Mouse (Mus musculus): Measurements from ENCODE around the gene Ubald2. TPM values are rescaled to one million over a fixed set of nuclear protein-coding genes. Genes with fewer than 3 reads are reported as not detected.

Ubald2 gene
- polyA plus RNA-seq, 1 experiment from 2014 or later = 29.8 TPM

DNA sequence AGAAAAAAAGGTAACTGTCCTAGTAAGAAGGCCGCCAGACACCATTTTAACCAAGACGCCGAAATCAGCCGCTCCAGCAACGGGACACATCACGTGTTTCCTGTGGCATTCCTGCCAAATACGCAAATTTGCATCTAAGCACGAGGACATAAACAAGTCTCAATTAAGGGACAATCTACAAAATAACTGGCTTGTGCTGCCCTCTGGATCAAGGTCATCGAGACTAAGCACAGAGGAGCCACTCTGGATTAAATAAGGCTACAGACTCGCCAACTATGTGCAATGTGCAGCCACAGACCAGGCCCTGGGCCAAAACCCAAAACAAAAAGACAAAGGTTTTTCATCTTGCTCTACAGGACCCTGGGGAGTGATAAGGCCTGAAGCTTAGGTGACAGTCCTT lies 42.1 kb downstream of the Ubald2 start:
- 89% methylated on average over 10 of the region's 10 CpGs for WGBS (ENCODE audit: insufficient replicate concordance)

DNA sequence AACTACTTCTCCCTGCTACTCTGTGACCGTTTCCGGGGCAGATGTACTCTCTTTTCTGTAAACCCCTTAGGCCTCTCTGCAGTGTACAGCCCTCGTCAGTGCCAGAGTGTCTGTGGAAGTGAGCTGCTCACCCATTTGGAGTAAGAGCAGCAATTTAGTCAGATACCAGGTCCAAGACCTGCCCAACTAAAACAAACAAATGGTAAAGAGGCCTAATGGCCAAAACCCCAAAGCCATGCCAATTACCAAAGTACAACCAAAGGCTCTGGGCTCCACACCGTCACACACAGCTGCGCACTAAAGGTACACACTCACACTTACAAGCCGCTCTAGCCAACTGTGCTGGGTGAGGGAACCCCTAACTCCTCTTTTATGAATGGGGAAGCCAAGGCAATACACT lies 42.8 kb downstream of the Ubald2 start:
- no peak for TF ChIP-seq CTCF (IDR thresholded peaks at IDR 0.05; ENCODE audit: low read depth)
- no peak for TF ChIP-seq EP300 (IDR thresholded peaks at IDR 0.05; ENCODE audit: low read depth)

More for the DNA sequence above, 42.1 kb downstream of the Ubald2 start:
- Histone ChIP-seq H3K4me2 (ENCODE audit: low read depth, low read length) (no peak overlapping the region), H3K36me3 (replicated peaks; ENCODE audit: insufficient read depth, low read length) (peaks cover 73% of the 10 kb centered on the region), H3K27me3 (ENCODE audit: insufficient read depth, low read length) (no peaks in the 10 kb centered on the region), H3K4me3 (ENCODE audit: low read depth, low read length) (no peak overlapping the region), H3K4me1 (ENCODE audit: insufficient read depth) (no peaks in the 10 kb centered on the region), H3K27ac (ENCODE audit: low read depth) (no peak overlapping the region), H3K9ac (replicated peaks) (no peak overlapping the region), H3K9me3 (ENCODE audit: low read length) (no peaks in the 10 kb centered on the region)
- no peak for TF ChIP-seq EP300 (IDR thresholded peaks at IDR 0.05; ENCODE audit: low read depth)
- no peak for TF ChIP-seq CTCF (IDR thresholded peaks at IDR 0.05; ENCODE audit: low read depth)
- no peak for DNase-seq
- ATAC-seq = no peak

DNA sequence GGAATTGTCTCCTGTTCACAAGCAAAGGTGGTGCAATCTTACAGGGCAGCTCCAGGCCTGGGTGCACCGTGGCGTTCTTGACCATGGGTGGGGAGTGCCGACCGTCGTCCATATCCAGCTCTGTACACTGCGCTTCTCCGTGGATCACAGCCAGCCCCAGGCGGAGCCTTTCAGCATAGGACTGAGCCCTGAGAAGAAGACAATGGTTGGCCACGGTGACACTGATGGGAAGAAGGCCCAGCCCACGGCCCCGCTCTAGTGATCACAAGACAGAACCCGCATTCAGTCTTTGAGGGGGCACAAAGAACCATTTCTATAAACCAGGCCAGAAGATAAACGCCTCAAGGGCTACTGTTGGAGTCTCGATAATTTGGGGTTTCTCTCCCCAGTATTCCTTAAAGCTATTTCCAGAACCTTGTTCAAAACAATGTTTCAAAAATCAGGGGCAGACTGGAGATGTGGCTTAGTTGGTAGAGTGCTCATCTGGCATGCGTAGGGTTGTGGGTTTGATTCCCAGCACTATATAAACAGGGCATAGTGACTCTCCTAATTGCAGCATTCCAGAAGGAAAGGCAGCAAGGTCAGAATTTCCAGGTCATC lies 43.4 kb downstream of the Ubald2 start:
- TF ChIP-seq EP300 (IDR thresholded peaks at IDR 0.05; ENCODE audit: low read depth) = no peak
- TF ChIP-seq CTCF (IDR thresholded peaks at IDR 0.05; ENCODE audit: low read depth) = no peak
- no peak overlapping the region for H3K9ac ChIP-seq (replicated peaks)
- H3K9me3 ChIP-seq (ENCODE audit: low read length) = no peaks in the 10 kb centered on the region
- H3K27me3 ChIP-seq (ENCODE audit: insufficient read depth, low read length) = no peaks in the 10 kb centered on the region
- no peaks in the 10 kb centered on the region for H3K4me1 ChIP-seq (ENCODE audit: insufficient read depth)
- no peak overlapping the region for H3K27ac ChIP-seq (ENCODE audit: low read depth)
- H3K36me3 ChIP-seq (replicated peaks; ENCODE audit: insufficient read depth, low read length) = peaks cover 73% of the 10 kb centered on the region
- ATAC-seq (no peak), DNase-seq (no peak)
- no peak overlapping the region for H3K4me3 ChIP-seq (ENCODE audit: low read depth, low read length)
- 88% methylated on average over 15 of the region's 15 CpGs for WGBS (ENCODE audit: insufficient replicate concordance)
- no peak overlapping the region for H3K4me2 ChIP-seq (ENCODE audit: low read depth, low read length)

More for the DNA sequence above, 42.8 kb downstream of the Ubald2 start:
- no peak overlapping the region for H3K9ac ChIP-seq (replicated peaks)
- no peak overlapping the region for H3K4me3 ChIP-seq (ENCODE audit: low read depth, low read length)
- no peak overlapping the region for H3K4me2 ChIP-seq (ENCODE audit: low read depth, low read length)
- WGBS (ENCODE audit: insufficient replicate concordance) = 87% methylated on average over 6 of the region's 6 CpGs
- no peaks in the 10 kb centered on the region for H3K9me3 ChIP-seq (ENCODE audit: low read length)
- no peaks in the 10 kb centered on the region for H3K4me1 ChIP-seq (ENCODE audit: insufficient read depth)
- DNase-seq = no peak
- H3K27me3 ChIP-seq (ENCODE audit: insufficient read depth, low read length) = no peaks in the 10 kb centered on the region
- no peak for ATAC-seq
- peaks cover 73% of the 10 kb centered on the region for H3K36me3 ChIP-seq (replicated peaks; ENCODE audit: insufficient read depth, low read length)
- no peak overlapping the region for H3K27ac ChIP-seq (ENCODE audit: low read depth)

DNA sequence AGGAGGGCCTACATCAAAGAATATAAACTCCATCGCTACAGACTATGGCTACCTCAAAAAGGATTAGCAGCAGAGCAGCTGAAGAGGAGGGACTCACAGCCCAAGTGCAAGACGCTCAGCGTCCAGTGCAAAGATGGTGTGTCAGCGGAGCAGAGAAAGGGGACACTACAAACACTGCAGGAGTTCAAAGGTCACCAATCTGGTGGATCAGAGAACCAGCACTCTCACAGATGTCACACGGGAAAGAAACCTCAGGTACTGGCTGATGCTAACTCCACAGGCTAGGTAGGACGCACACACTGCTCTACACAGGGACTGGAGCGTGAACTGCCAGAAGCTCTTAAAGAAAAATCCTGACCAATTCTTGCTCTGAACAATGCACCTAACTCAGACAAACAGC lies 45.1 kb downstream of the Ubald2 start:
- Histone ChIP-seq H3K9ac (replicated peaks) (no peak overlapping the region), H3K9me3 (ENCODE audit: low read length) (no peaks in the 10 kb centered on the region), H3K27me3 (ENCODE audit: insufficient read depth, low read length) (no peaks in the 10 kb centered on the region), H3K4me3 (ENCODE audit: low read depth, low read length) (no peak overlapping the region), H3K36me3 (replicated peaks; ENCODE audit: insufficient read depth, low read length) (peaks cover 71% of the 10 kb centered on the region), H3K4me1 (ENCODE audit: insufficient read depth) (no peaks in the 10 kb centered on the region), H3K27ac (ENCODE audit: low read depth) (no peak overlapping the region), H3K4me2 (ENCODE audit: low read depth, low read length) (no peak overlapping the region)
- no peak for DNase-seq
- TF ChIP-seq EP300 (IDR thresholded peaks at IDR 0.05; ENCODE audit: low read depth) (no peak), CTCF (IDR thresholded peaks at IDR 0.05; ENCODE audit: low read depth) (no peak)
- ATAC-seq = no peak
- WGBS (ENCODE audit: insufficient replicate concordance) = 80% methylated on average over 7 of the region's 7 CpGs

DNA sequence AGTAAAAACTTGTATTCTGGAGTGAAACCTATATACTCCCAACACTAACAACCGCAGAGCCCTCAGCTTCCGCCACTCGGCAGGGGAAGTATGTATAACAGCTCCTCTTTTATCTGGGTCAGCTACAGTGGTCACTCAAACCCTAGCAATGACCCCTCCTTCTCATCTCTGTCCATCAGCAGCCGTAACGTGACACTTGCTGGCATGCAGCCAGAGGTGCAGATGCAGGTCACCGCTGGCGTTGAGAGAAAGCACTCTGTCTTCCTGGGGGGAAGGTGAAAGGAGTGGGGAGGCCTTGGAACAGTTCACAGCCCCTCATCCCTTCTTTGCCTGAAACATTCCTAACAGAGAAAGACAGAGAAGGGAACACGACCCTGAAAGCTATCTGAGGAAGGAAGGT lies 45.9 kb downstream of the Ubald2 start:
- TF ChIP-seq CTCF (IDR thresholded peaks at IDR 0.05; ENCODE audit: low read depth) (no peak), EP300 (IDR thresholded peaks at IDR 0.05; ENCODE audit: low read depth) (no peak)
- 68% methylated on average over 8 of the region's 8 CpGs for WGBS (ENCODE audit: insufficient replicate concordance)

DNA sequence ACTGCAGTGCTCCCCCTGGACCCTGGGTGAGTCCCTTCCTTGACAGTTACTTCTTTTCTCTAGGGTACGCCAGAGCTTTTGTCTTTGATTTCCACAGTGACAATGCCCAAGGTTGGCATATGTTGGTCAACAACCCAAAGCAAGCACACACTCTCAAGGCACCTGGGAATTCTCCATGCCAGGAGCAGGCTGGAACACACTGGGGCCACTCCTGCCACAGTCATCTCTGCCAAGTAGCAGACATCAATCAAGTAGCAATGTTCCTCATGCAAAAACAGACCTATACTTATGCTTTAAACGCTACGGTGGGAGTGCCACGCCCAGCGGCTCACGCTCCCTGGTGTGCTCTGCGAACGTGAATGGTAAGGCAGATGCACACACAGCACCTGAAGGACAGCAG lies 47.1 kb downstream of the Ubald2 start:
- 87% methylated on average over 8 of the region's 8 CpGs for WGBS (ENCODE audit: insufficient replicate concordance)
- ATAC-seq (no peak), DNase-seq (no peak)

More for the DNA sequence above, 45.9 kb downstream of the Ubald2 start:
- H3K27ac ChIP-seq (ENCODE audit: low read depth) = no peak overlapping the region
- H3K36me3 ChIP-seq (replicated peaks; ENCODE audit: insufficient read depth, low read length) = peaks cover 69% of the 10 kb centered on the region
- no peaks in the 10 kb centered on the region for H3K27me3 ChIP-seq (ENCODE audit: insufficient read depth, low read length)
- DNase-seq = no peak
- ATAC-seq = no peak
- no peaks in the 10 kb centered on the region for H3K4me1 ChIP-seq (ENCODE audit: insufficient read depth)
- no peak overlapping the region for H3K9ac ChIP-seq (replicated peaks)
- H3K4me3 ChIP-seq (ENCODE audit: low read depth, low read length) = no peak overlapping the region
- no peak overlapping the region for H3K4me2 ChIP-seq (ENCODE audit: low read depth, low read length)
- H3K9me3 ChIP-seq (ENCODE audit: low read length) = no peaks in the 10 kb centered on the region

More for the DNA sequence above, 47.1 kb downstream of the Ubald2 start:
- TF ChIP-seq CTCF (IDR thresholded peaks at IDR 0.05; ENCODE audit: low read depth) (no peak), EP300 (IDR thresholded peaks at IDR 0.05; ENCODE audit: low read depth) (no peak)
- H3K4me1 ChIP-seq (ENCODE audit: insufficient read depth) = no peaks in the 10 kb centered on the region
- H3K9me3 ChIP-seq (ENCODE audit: low read length) = no peaks in the 10 kb centered on the region
- H3K4me3 ChIP-seq (ENCODE audit: low read depth, low read length) = no peak overlapping the region
- no peak overlapping the region for H3K4me2 ChIP-seq (ENCODE audit: low read depth, low read length)
- no peaks in the 10 kb centered on the region for H3K27me3 ChIP-seq (ENCODE audit: insufficient read depth, low read length)
- H3K36me3 ChIP-seq (replicated peaks; ENCODE audit: insufficient read depth, low read length) = peaks cover 71% of the 10 kb centered on the region
- H3K9ac ChIP-seq (replicated peaks) = no peak overlapping the region
- no peak overlapping the region for H3K27ac ChIP-seq (ENCODE audit: low read depth)
